ENCODE assay signal across 22 mouse cellular contexts in genomic region chr2:50752408-50752807, GRCm38 (mm10).
DNase-seq lines count a peak whose midpoint lies in the region; ATAC-seq and TF ChIP-seq lines count a peak whose summit lies in the region.
"Had no signal": no experiment of that assay in that cellular context is flagged by ENCODE, and none has a peak within 500 bp of the region (broad histone marks: within the 10 kb centered on the region; RNA-seq: fewer than 3 reads in every experiment).

No protein-coding gene starts in this region.

- no peak overlapping the region for H3K4me3 ChIP-seq in heart, embryonic 16.5 days (ENCODE audit: low read length)
- no peak overlapping the region for H3K4me3 ChIP-seq in heart, adult 2 months
- H3K4me3 ChIP-seq in midbrain, embryonic 10.5 days, result no peak overlapping the region
- H3K4me3 ChIP-seq in midbrain, embryonic 16.5 days (ENCODE audit: low read depth, low read length), result no peak overlapping the region
- H3K4me3 ChIP-seq: embryonic facial prominence, embryonic 15.5 days; erythroblast, embryonic 14.5 days; forebrain, embryonic 10.5 days; gastrocnemius, adult 2 months; hindbrain, embryonic 15.5 days had no signal

- no peaks in the 10 kb centered on the region for H3K79me2 ChIP-seq in heart, adult 2 months (replicated peaks; ENCODE audit: control insufficient read depth, insufficient read depth, low read length)

- no peaks in the 10 kb centered on the region for H3K27me3 ChIP-seq in heart, embryonic 16.5 days (ENCODE audit: control insufficient read depth, insufficient read depth, low read length)
- H3K27me3 ChIP-seq in heart, adult 2 months (ENCODE audit: control insufficient read depth, insufficient read depth, low read length), result no peaks in the 10 kb centered on the region
- H3K27me3 ChIP-seq in midbrain, embryonic 10.5 days (ENCODE audit: low read depth, poor library complexity, severe bottlenecking), result no peaks in the 10 kb centered on the region
- no peaks in the 10 kb centered on the region for H3K27me3 ChIP-seq in midbrain, embryonic 16.5 days (ENCODE audit: control insufficient read depth, insufficient read depth, low read depth, low read length)
- H3K27me3 ChIP-seq: embryonic facial prominence, embryonic 15.5 days; hindbrain, embryonic 15.5 days; Patski had no signal

- 46% methylated on average over 9 of the region's 9 CpGs for WGBS in heart, embryonic 16.5 days
- WGBS in heart, adult 2 months, result 59% methylated on average over 9 of the region's 9 CpGs
- WGBS in midbrain, embryonic 10.5 days, result 92% methylated on average over 9 of the region's 9 CpGs
- WGBS in midbrain, embryonic 16.5 days, result 74% methylated on average over 9 of the region's 9 CpGs

- no peak for TF ChIP-seq CTCF in heart, adult 2 months (IDR thresholded peaks at IDR 0.05)
- no peak for TF ChIP-seq CTCF in brain, embryonic 14.5 days (IDR thresholded peaks at IDR 0.05; ENCODE audit: borderline replicate concordance, extremely low read depth, insufficient read depth, insufficient read length)

- intact Hi-C loops in heart, adult 2 months (cut with DNase I), result no loop called here
- intact Hi-C loops in gastrocnemius, postnatal 14 days (cut with DNase I; ENCODE audit: low total_unique reads), result no loop called here

- no peak for ATAC-seq in heart, embryonic 16.5 days (replicated peaks; ENCODE audit: extremely low read depth, insufficient read depth, low FRiP score)
- ATAC-seq in midbrain, embryonic 16.5 days, result no peak
- ATAC-seq: forebrain, embryonic 14.5 days; Patski had no signal

- peak overlapping the region; percentile 34; the same call in 1 of the 2 replicates for H3K4me2 ChIP-seq in heart, embryonic 16.5 days (ENCODE audit: low read depth, low read length)
- no peak overlapping the region for H3K4me2 ChIP-seq in midbrain, embryonic 16.5 days (ENCODE audit: low read length)
- H3K4me2 ChIP-seq: embryonic facial prominence, embryonic 15.5 days; heart, embryonic 11.5 days; hindbrain, embryonic 15.5 days had no signal

- no peak overlapping the region for H3K27ac ChIP-seq in heart, embryonic 16.5 days (ENCODE audit: low read length)
- H3K27ac ChIP-seq in heart, adult 2 months, result no peak overlapping the region
- H3K27ac ChIP-seq in midbrain, embryonic 10.5 days (replicated peaks), result peak overlapping the region; percentile 18; the same call in 1 of the 2 replicates
- H3K27ac ChIP-seq in midbrain, embryonic 16.5 days (ENCODE audit: low read length), result no peak overlapping the region
- H3K27ac ChIP-seq: embryonic facial prominence, embryonic 15.5 days; forebrain, embryonic 10.5 days; gastrocnemius, adult 2 months; hindbrain, embryonic 15.5 days had no signal

- H3K36me3 ChIP-seq in heart, embryonic 16.5 days (ENCODE audit: control insufficient read depth, insufficient read depth), result no peaks in the 10 kb centered on the region
- H3K36me3 ChIP-seq in heart, adult 2 months (ENCODE audit: control insufficient read depth, insufficient read depth, low read length), result no peaks in the 10 kb centered on the region
- no peaks in the 10 kb centered on the region for H3K36me3 ChIP-seq in midbrain, embryonic 10.5 days
- H3K36me3 ChIP-seq in midbrain, embryonic 16.5 days (ENCODE audit: control insufficient read depth, insufficient read depth, low read length), result no peaks in the 10 kb centered on the region
- H3K36me3 ChIP-seq: embryonic facial prominence, embryonic 15.5 days; forebrain, embryonic 10.5 days; hindbrain, embryonic 15.5 days had no signal

- no peak for TF ChIP-seq EP300 in heart, adult 2 months (IDR thresholded peaks at IDR 0.05; ENCODE audit: insufficient read depth, low read depth, low read length)

- no peak overlapping the region for H3K9ac ChIP-seq in heart, embryonic 16.5 days (ENCODE audit: low read length)
- H3K9ac ChIP-seq in heart, adult 2 months (ENCODE audit: low read depth, low read length), result no peak overlapping the region
- no peak overlapping the region for H3K9ac ChIP-seq in midbrain, embryonic 16.5 days (ENCODE audit: low read depth, low read length)
- H3K9ac ChIP-seq: embryonic facial prominence, embryonic 15.5 days; hindbrain, embryonic 15.5 days had no signal

- no peaks in the 10 kb centered on the region; the same call in 1 of the 2 replicates for H3K4me1 ChIP-seq in heart, embryonic 16.5 days (ENCODE audit: control insufficient read depth, insufficient read depth, low read length)
- H3K4me1 ChIP-seq in heart, adult 2 months (ENCODE audit: control insufficient read depth, insufficient read depth, low read length), result no peaks in the 10 kb centered on the region
- H3K4me1 ChIP-seq in midbrain, embryonic 10.5 days, result peaks cover 40% of the 10 kb centered on the region
- H3K4me1 ChIP-seq in midbrain, embryonic 16.5 days (ENCODE audit: control insufficient read depth, insufficient read depth, low read length), result peaks cover 8% of the 10 kb centered on the region

- H3K9me3 ChIP-seq in heart, embryonic 16.5 days (replicated peaks; ENCODE audit: control insufficient read depth, low read length), result no peaks in the 10 kb centered on the region
- H3K9me3 ChIP-seq in midbrain, embryonic 10.5 days (replicated peaks), result no peaks in the 10 kb centered on the region
- no peaks in the 10 kb centered on the region for H3K9me3 ChIP-seq in midbrain, embryonic 16.5 days (replicated peaks; ENCODE audit: control insufficient read depth, low read length, poor library complexity, severe bottlenecking)
- H3K9me3 ChIP-seq: embryonic facial prominence, embryonic 15.5 days; forebrain, embryonic 10.5 days; hindbrain, embryonic 15.5 days had no signal

- TF ChIP-seq POLR2A in heart, adult 2 months (IDR thresholded peaks at IDR 0.05; ENCODE audit: insufficient read depth, low read depth, low read length), result no peak
- TF ChIP-seq POLR2A in brain, embryonic 14.5 days (IDR thresholded peaks at IDR 0.05; ENCODE audit: borderline replicate concordance, extremely low read depth, insufficient read depth, insufficient read length, poor library complexity, severe bottlenecking), result no peak

- DNase-seq in heart, adult 2 months, result no peak
- DNase-seq in midbrain, embryonic 10.5 days (ENCODE audit: low spot score), result no peak
- DNase-seq in brain, embryonic 14.5 days (ENCODE audit: low read depth), result peak; percentile 39
- DNase-seq in gastrocnemius, postnatal 14 days, result no peak
- DNase-seq in thymus, postnatal 10 days (ENCODE audit: low spot score in 2 of 2), result no peak
- DNase-seq: adrenal gland, adult 2 months; adrenal gland, postnatal 25 days; cerebellum, adult 2 months; cerebellum, postnatal 10 days; gastrocnemius, adult 2 months; gastrocnemius, postnatal 36 days; heart, adult 11 months; heart, postnatal 36 days had no signal
